Mouse (Mus musculus) G1E (cell line): ENCODE results near the gene Kcnj3. TPM values are rescaled to one million over a fixed set of nuclear protein-coding genes. Genes with fewer than 3 reads are reported as not detected.

ENCODE experiments used
- ATAC-seq: 2 replicates; pipeline ENCODE4 v1.8.0; 2016; ENCODE audit warnings: mild to moderate bottlenecking; ENCODE audit not compliant: insufficient number of reproducible peaks, poor library complexity, low FRiP score, severe bottlenecking; ENCODE audit errors: extremely low read depth
- DNase-seq: peaks from one replicate; pipeline ENCODE4 v3.0.0; 2012; ENCODE audit warnings: low spot score
- H3K27me3 ChIP-seq: 2 replicates; pipeline ENCODE4 v1.6.1; 2012; ENCODE audit warnings: mild to moderate bottlenecking, low read length, inconsistent platforms; ENCODE audit not compliant: insufficient read depth
- H3K36me3 ChIP-seq: replicated peaks from 2 replicates; pipeline ENCODE3; 2012; ENCODE audit warnings: mild to moderate bottlenecking, inconsistent platforms
- H3K4me1 ChIP-seq: 2 replicates; pipeline ENCODE4 v1.6.1; 2012; ENCODE audit warnings: low read depth, low read length, inconsistent platforms, mixed read lengths; ENCODE audit not compliant: insufficient read depth
- H3K4me3 ChIP-seq: 2 replicates; pipeline ENCODE4 v1.5.1; 2012; ENCODE audit warnings: low read depth, mild to moderate bottlenecking, inconsistent platforms, low read length, moderate library complexity, mixed read lengths
- H3K9me3 ChIP-seq: replicated peaks from 2 replicates; pipeline ENCODE4 v1.6.1; 2012; ENCODE audit warnings: inconsistent platforms
- CTCF ChIP-seq: IDR thresholded peaks from 2 replicates; pipeline ENCODE4 v1.5.1; 2012; ENCODE audit warnings: low read depth, low read length, inconsistent platforms, mixed read lengths
- GATA1 ChIP-seq: IDR thresholded peaks from 2 replicates; pipeline ENCODE4 v1.6.1; 2012; ENCODE audit warnings: borderline replicate concordance, low read length, inconsistent platforms, mixed read lengths
- GATA2 ChIP-seq: IDR thresholded peaks from 2 replicates; pipeline ENCODE4 v1.6.1; 2012; ENCODE audit warnings: low read depth, low read length, inconsistent platforms, borderline replicate concordance
- POLR2AphosphoS5 ChIP-seq: IDR thresholded peaks from 2 replicates; pipeline ENCODE4 v1.6.1; 2012; ENCODE audit warnings: low read depth, low read length, inconsistent platforms; ENCODE audit not compliant: insufficient replicate concordance
- TAL1 ChIP-seq: conservative IDR thresholded peaks from 2 replicates; pipeline ENCODE4 v1.6.1; 2012; ENCODE audit warnings: low read depth, low read length, inconsistent platforms, mixed read lengths
- polyA plus RNA-seq: library from polyadenylated mRNA; stranded (reverse); fragments of >175 nt; gene quantifications from 2 replicates; pipeline ENCODE4 v1.2.3, GENCODE M21; 2012
- total RNA-seq, 2 experiments: library from RNA; stranded (forward) in 1 of 2; stranded (reverse) in 1 of 2; fragments of 200-1000 nt in 1 of 2; fragments of >200 nt in 1 of 2; fragmentation: Nextera tagmentation in 1 of 2; gene quantifications; 2 replicates each; pipeline ENCODE4 v1.2.3; 2014 to 2017

The Kcnj3 gene
- total and polyA plus RNA-seq, 3 experiments = 0.11 TPM; not detected in 2

DNA sequence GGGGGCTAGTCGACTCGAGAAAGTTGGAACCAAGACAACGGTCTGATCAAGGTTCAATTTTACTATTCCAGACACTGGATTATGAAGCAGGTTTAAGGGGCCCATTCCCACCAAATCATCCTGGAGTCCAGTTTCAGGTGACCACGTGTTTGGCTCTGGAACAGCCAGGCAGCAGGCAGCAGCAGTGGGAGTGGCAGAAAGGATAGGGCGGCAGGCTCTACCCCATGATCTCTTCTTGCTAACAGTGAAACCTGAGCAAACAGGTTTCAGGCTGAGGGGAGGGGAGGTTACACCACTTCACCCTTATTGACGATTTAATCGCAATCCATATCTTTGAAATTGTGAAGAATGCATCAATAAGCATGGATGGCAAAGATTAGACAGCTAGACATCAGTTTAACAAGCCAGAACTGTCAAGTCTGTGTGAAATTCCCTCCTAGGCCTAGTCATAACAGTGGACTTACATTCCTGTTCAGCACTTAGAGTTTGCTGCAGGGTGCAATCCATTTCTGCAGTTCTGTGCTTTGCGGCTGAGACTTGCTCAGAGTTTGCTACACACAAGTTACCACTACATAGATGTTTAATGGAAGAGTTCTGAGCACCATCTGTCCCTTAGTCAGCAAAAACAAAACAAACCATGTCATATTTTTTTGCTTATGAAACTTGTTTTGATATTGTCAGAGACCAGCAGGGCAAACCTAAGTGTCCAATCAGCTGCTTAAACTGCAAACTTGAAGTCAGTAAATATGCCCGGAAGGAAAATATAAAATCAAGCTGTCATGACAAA lies 67.8 kb downstream of the Kcnj3 start:
- H3K4me3 ChIP-seq = no peak overlapping the region
- H3K27me3 ChIP-seq = no peaks in the 10 kb centered on the region
- H3K36me3 ChIP-seq = no peaks in the 10 kb centered on the region
- DNase-seq (no peak), ATAC-seq (no peak)
- TF ChIP-seq TAL1 = no peak
- no peaks in the 10 kb centered on the region; the same call in 1 of the 2 replicates for H3K9me3 ChIP-seq
- H3K4me1 ChIP-seq = no peaks in the 10 kb centered on the region

DNA sequence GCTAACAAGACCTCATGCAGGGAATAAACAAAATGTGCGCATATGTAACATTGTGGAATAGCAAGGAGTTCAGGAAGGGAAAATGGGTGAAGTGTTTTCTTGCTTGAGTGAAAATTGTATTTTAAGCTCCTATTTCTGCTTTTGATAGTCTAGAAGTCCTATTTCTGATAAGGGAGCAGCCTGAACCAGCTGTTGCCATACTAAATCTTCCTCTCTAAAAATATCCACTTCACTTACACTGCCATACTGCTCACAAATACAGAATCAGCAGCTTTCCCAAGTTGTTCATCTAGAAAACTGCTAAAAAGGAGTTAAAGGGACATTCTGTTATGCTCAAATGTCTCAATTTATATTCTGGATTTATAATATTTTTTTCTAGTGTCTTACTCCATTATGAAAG lies 69.9 kb downstream of the Kcnj3 start:
- ATAC-seq (no peak), DNase-seq (no peak)
- H3K4me1 ChIP-seq = no peaks in the 10 kb centered on the region
- no peaks in the 10 kb centered on the region; the same call in 1 of the 2 replicates for H3K9me3 ChIP-seq
- no peak overlapping the region for H3K4me3 ChIP-seq
- H3K36me3 ChIP-seq = no peaks in the 10 kb centered on the region
- no peaks in the 10 kb centered on the region for H3K27me3 ChIP-seq
- no peak for TF ChIP-seq GATA1
- TF ChIP-seq POLR2AphosphoS5 = no peak
- TF ChIP-seq GATA2 = no peak
- TF ChIP-seq CTCF = no peak
- TF ChIP-seq TAL1 = no peak

DNA sequence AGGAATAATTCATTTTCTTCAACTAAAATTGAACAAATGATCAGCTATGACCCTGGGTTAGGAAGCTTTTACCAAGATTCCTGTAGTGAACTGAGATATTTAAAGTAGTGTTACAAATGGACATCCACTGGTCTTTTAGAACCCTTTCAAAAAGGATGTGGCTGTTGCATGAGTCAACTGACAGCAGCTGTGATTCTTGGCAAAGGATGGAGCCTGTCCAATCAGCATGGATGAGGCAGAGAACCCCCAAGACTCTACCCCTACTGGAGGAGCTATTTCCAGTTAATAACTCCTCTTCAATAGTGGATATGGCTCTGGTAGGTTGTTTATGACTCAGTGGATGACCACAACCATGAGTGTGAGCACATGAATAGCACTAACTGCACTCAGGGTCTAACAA lies 81.5 kb downstream of the Kcnj3 start:
- H3K9me3 ChIP-seq = no peaks in the 10 kb centered on the region
- ATAC-seq = no peak

DNA sequence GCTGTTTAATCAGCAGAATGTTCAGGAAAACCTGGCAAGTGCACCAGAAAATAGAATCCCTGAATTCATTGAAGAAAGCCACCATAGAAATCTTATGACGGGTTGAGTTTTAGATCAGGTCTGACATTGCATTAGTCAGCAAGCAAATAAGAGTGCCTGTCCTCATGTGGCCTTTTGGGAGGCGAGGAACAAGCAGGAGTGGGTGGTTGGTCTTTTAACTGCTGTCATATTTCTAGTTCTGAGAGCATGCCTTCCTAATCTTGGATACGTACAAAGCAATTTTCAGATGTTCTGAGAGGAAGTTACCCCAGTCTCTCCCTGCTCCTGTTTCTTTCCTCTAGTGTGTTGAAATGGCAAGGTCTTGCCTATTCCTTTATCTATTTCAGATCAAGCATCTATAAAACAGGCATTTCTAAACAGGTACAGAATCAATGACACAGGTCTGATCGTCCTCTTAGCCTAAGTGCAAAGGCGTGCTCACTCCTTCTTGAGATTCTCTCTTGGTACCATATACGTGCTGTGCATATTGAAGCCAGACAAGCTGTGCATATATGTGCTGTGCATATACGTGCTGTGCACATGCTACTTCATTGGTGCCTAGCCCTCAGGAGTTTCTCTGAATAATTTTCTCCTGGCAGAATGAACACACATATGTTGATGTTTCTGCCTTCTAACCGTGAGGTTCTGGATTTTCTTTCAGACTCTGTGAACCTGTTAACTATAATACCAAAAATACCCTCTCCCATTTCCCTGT lies 97.1 kb downstream of the Kcnj3 start:
- no peaks in the 10 kb centered on the region for H3K9me3 ChIP-seq
- H3K36me3 ChIP-seq = no peaks in the 10 kb centered on the region
- ATAC-seq (no peak), DNase-seq (no peak)
- H3K4me1 ChIP-seq = no peaks in the 10 kb centered on the region
- no peak overlapping the region for H3K4me3 ChIP-seq
- H3K27me3 ChIP-seq = no peaks in the 10 kb centered on the region
- no peak for TF ChIP-seq POLR2AphosphoS5
- no peak for TF ChIP-seq CTCF
- TF ChIP-seq GATA2 = no peak
- TF ChIP-seq GATA1 = no peak
- no peak for TF ChIP-seq TAL1

More for the DNA sequence above, 81.5 kb downstream of the Kcnj3 start:
- no peaks in the 10 kb centered on the region for H3K36me3 ChIP-seq
- TF ChIP-seq CTCF (no peak), GATA1 (no peak), POLR2AphosphoS5 (no peak), GATA2 (no peak), TAL1 (no peak)
- H3K4me3 ChIP-seq = no peak overlapping the region
- no peaks in the 10 kb centered on the region for H3K4me1 ChIP-seq
- DNase-seq = no peak
- no peaks in the 10 kb centered on the region for H3K27me3 ChIP-seq

DNA sequence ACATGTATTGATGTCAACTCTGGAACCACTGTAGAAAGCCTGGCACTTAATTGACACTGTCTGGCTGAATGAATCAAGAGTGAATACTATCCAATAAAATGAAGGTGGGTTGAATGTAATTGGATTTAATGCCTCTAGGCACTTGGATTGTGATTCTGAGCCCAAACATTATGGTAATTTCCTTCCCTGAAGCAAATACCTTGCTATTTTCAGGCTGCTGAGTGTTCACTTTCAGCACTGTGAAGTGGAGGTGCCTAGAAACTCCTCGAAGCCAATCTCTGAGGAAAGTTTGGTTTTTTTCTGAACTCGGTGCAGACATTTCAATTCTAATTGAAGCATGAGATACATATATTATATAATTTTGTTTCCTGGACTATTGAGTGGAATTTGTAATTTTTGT lies 99.2 kb downstream of the Kcnj3 start:
- no peaks in the 10 kb centered on the region for H3K4me1 ChIP-seq
- DNase-seq (no peak), ATAC-seq (no peak)
- H3K4me3 ChIP-seq = no peak overlapping the region
- no peaks in the 10 kb centered on the region for H3K27me3 ChIP-seq
- no peak for TF ChIP-seq GATA2
- no peaks in the 10 kb centered on the region for H3K36me3 ChIP-seq
- no peaks in the 10 kb centered on the region for H3K9me3 ChIP-seq

DNA sequence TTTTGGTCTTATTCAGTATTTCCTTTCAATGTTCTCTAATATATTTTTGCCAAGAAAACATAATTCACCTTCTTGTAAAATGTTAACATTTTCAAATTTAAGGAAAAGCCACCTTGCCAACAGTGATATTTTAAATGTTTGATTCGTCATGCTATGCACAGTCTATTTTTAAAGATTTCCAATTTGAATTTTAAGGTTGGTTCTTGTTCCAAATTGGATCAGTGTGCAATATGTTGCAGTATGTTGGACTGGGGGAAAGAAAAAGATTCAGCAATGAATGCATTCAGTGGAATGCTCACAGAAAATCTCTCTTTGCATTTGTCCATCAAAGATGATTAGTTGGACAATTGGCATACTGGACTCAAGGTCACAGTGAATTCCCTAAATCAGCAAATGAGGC lies 99.7 kb downstream of the Kcnj3 start:
- Histone ChIP-seq H3K4me1 (no peaks in the 10 kb centered on the region), H3K9me3 (no peaks in the 10 kb centered on the region), H3K4me3 (no peak overlapping the region), H3K36me3 (no peaks in the 10 kb centered on the region), H3K27me3 (no peaks in the 10 kb centered on the region)
- ATAC-seq (no peak), DNase-seq (no peak)
- no peak for TF ChIP-seq TAL1
- TF ChIP-seq GATA1 = no peak
- no peak for TF ChIP-seq POLR2AphosphoS5
- TF ChIP-seq CTCF = no peak
- no peak for TF ChIP-seq GATA2
